Mouse (Mus musculus): ENCODE data around the gene Olfr548-ps1. TPM values are rescaled to one million over a fixed set of nuclear protein-coding genes. Genes with fewer than 3 reads are reported as not detected.

Olfr548-ps1 gene
- polyA plus RNA-seq, 1 experiment from 2014 or later = not detected

DNA sequence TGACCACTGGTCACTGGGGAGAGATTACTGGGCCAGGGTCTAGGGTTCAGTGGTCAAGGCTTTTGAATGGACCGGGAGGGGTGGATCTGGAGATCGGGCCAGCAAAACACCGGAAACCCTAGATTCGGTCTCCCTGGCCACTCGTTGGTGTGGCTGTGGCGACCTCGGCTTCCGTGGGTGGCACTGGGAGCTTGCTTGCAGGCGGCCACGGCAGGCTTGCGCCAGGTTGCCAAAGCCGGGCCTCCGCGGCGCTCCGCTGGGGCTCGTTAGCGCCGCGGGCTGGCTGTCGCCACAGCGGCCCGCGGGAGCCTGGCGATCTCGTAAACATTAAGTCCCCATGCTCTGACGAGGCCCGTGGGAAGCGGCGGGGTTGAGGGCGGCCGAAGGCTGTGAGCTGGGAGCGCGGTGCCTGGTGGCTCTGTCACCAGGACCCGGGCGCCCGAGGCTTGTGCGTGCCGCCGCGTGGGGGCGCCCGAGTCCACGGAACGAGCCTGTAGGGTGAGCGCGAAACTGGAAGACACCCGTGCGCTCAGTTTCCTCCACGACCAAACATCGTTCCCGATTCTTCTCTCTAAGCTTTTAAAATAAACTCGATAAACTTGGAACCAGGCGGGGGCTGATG lies 27.8 kb upstream of the Olfr548-ps1 start:
- peak overlapping the region; percentile 35; the same call in 1 of the 2 replicates for H3K9ac ChIP-seq (ENCODE audit: low read depth, low read length)
- peak; percentile 78 for ATAC-seq (ENCODE audit: low read depth)
- H3K27ac ChIP-seq (ENCODE audit: low read length) = no peak overlapping the region
- H3K4me3 ChIP-seq (ENCODE audit: low read depth, low read length) = peak overlapping the region; percentile 51
- H3K36me3 ChIP-seq (ENCODE audit: control insufficient read depth, insufficient read depth) = no peaks in the 10 kb centered on the region
- H3K9me3 ChIP-seq (replicated peaks; ENCODE audit: control insufficient read depth, low read length) = no peaks in the 10 kb centered on the region
- H3K27me3 ChIP-seq (ENCODE audit: control insufficient read depth, insufficient read depth, low read depth, low read length) = no peaks in the 10 kb centered on the region; the same call in 1 of the 2 replicates
- under 1% methylated on average over 54 of the region's 54 CpGs for WGBS (ENCODE audit: insufficient replicate concordance)
- H3K4me2 ChIP-seq (ENCODE audit: low read depth, low read length) = peak overlapping the region; percentile 74
- no peaks in the 10 kb centered on the region for H3K4me1 ChIP-seq (ENCODE audit: control insufficient read depth, low read depth, low read length)

DNA sequence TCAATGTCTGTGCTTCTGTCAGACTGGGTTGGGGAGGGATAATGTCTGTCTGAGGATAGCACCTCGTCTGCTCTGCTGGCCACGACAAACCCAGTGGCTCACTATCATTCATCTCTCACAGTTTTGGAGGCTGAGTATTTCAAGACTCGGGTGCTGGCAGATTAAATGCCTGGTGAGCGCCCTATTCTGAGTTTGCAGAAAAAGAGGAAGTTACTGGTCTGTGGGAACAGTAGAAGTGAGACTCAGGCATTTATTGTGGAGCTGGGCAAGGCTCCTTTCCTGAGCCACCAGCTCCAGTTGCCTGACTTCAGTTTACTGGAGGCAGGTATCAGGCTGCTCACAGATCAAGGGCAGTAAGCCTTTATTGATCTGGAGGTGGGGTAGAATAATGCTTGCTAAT lies 26.6 kb upstream of the Olfr548-ps1 start:
- Histone ChIP-seq H3K27me3 (ENCODE audit: control insufficient read depth, insufficient read depth, low read depth, low read length) (no peaks in the 10 kb centered on the region; the same call in 1 of the 2 replicates), H3K4me1 (ENCODE audit: control insufficient read depth, low read depth, low read length) (no peaks in the 10 kb centered on the region), H3K36me3 (ENCODE audit: control insufficient read depth, insufficient read depth) (no peaks in the 10 kb centered on the region), H3K9ac (ENCODE audit: low read depth, low read length) (no peak overlapping the region), H3K4me2 (ENCODE audit: low read depth, low read length) (no peak overlapping the region), H3K4me3 (ENCODE audit: low read depth, low read length) (no peak overlapping the region), H3K27ac (ENCODE audit: low read length) (no peak overlapping the region), H3K9me3 (replicated peaks; ENCODE audit: control insufficient read depth, low read length) (no peaks in the 10 kb centered on the region)
- 11% methylated on average over 4 of the region's 4 CpGs for WGBS (ENCODE audit: insufficient replicate concordance)
- no peak for ATAC-seq (ENCODE audit: low read depth)

DNA sequence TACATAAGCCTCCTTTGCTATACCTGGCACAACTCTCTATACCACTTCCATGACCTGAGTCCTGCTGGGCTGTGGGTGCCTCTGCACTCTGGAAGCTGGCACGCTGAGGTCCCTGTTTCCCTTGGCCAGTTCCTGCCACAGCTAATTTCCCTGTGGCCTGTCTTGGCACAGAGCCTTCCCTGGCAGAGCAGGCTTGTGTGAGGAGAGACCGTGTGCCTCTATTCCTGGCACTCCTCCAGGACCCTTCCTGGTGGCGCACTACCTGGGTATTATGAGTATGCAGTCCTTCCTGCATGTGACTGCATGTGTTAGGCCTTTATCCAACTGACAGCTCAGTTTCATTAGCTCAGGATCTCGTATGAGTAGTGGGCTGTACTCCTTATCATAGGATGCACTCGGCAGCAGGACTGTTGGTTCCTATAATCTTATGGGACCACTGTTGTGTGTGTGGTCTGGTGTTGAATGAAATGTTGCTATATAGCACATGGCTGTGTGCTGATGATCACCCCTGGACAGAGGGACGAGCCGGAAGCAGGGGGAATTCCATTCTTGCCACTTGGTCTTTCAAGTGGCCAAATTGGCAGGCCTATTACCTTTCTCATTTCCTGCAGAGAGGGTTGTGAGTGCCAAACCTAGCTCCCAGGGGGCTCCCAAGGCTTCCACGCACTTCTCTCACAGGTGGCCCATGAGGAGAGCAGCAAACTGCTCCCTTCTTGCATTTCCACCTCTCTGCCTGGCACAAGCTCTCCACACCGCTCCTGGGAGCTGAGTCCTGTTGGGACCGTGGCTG lies 24.2 kb upstream of the Olfr548-ps1 start:
- H3K36me3 ChIP-seq (ENCODE audit: control insufficient read depth, insufficient read depth) = no peaks in the 10 kb centered on the region
- no peak overlapping the region for H3K9ac ChIP-seq (ENCODE audit: low read depth, low read length)
- WGBS (ENCODE audit: insufficient replicate concordance) = 44% methylated on average over 10 of the region's 10 CpGs
- H3K9me3 ChIP-seq (replicated peaks; ENCODE audit: control insufficient read depth, low read length) = no peaks in the 10 kb centered on the region
- H3K27ac ChIP-seq (ENCODE audit: low read length) = no peak overlapping the region
- H3K27me3 ChIP-seq (ENCODE audit: control insufficient read depth, insufficient read depth, low read depth, low read length) = no peaks in the 10 kb centered on the region; the same call in 1 of the 2 replicates
- no peak for ATAC-seq (ENCODE audit: low read depth)
- H3K4me3 ChIP-seq (ENCODE audit: low read depth, low read length) = no peak overlapping the region
- no peaks in the 10 kb centered on the region for H3K4me1 ChIP-seq (ENCODE audit: control insufficient read depth, low read depth, low read length)
- H3K4me2 ChIP-seq (ENCODE audit: low read depth, low read length) = no peak overlapping the region

DNA sequence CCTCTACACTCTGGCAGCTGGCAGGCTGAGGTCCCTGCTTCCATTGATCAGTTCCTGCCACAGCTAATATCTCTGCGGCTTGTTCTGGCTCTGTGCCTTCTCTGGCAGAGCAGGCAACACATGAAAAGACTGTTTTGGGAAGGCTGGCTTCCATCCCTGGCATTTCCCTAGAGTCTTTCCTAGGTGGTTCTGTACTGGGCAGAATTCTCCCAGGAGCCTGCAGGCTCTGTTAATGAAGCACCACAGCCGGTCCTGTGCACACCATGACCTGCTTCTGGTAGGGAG lies 23.7 kb upstream of the Olfr548-ps1 start:
- 60% methylated on average over 2 of the region's 2 CpGs for WGBS (ENCODE audit: insufficient replicate concordance)
- Histone ChIP-seq H3K4me1 (ENCODE audit: control insufficient read depth, low read depth, low read length) (no peaks in the 10 kb centered on the region), H3K9me3 (replicated peaks; ENCODE audit: control insufficient read depth, low read length) (no peaks in the 10 kb centered on the region), H3K27ac (ENCODE audit: low read length) (no peak overlapping the region), H3K36me3 (ENCODE audit: control insufficient read depth, insufficient read depth) (no peaks in the 10 kb centered on the region), H3K4me2 (ENCODE audit: low read depth, low read length) (no peak overlapping the region), H3K27me3 (ENCODE audit: control insufficient read depth, insufficient read depth, low read depth, low read length) (no peaks in the 10 kb centered on the region; the same call in 1 of the 2 replicates), H3K9ac (ENCODE audit: low read depth, low read length) (no peak overlapping the region), H3K4me3 (ENCODE audit: low read depth, low read length) (no peak overlapping the region)
- no peak for ATAC-seq (ENCODE audit: low read depth)

DNA sequence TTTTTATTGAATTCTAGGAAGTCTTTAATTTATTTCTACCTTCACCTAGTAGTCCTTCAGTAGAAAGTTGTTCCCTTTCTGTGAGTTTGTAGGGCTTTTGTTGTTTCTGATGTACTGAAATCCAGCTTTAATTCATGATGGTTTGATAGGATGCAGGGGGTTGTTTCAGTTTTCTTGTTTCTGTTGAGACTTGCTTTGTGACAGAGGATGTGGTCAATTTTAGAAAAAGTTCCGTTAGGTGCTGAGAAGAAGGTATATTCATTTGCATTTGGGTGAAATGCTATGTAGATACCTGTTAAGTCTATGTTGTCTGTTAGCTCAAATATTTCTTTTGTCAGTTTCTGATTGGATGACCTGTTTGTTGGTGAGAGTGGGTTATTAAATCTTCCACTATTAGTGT lies 11.6 kb upstream of the Olfr548-ps1 start:
- Histone ChIP-seq H3K9me3 (replicated peaks; ENCODE audit: control insufficient read depth, low read length) (no peaks in the 10 kb centered on the region), H3K36me3 (ENCODE audit: control insufficient read depth, insufficient read depth) (no peaks in the 10 kb centered on the region), H3K9ac (ENCODE audit: low read depth, low read length) (no peak overlapping the region), H3K4me2 (ENCODE audit: low read depth, low read length) (no peak overlapping the region), H3K27ac (ENCODE audit: low read length) (no peak overlapping the region), H3K4me1 (ENCODE audit: control insufficient read depth, low read depth, low read length) (no peaks in the 10 kb centered on the region), H3K27me3 (ENCODE audit: control insufficient read depth, insufficient read depth, low read depth, low read length) (no peaks in the 10 kb centered on the region), H3K4me3 (ENCODE audit: low read depth, low read length) (no peak overlapping the region)
- 45% methylated on average over 1 of the region's 1 CpGs for WGBS (ENCODE audit: insufficient replicate concordance)
- no peak for ATAC-seq (ENCODE audit: low read depth)

DNA sequence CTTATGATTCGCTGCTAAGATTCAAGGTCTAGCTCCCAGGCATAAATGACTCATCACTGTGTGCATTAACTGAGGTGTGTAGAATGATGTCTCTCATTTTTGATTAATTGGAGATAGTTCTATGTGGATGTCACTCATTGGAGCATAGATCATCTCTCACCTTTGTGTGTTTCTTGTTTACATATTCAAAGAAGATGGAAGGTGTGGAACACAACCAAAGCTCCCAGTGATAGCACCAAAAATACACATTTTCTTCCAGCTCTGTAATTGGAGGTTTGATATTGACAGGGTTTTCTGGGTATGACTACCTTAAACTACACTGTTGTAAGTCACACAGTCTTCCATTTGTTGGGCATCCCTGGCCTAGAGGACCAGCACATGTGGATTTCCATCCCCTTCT lies 6.2 kb upstream of the Olfr548-ps1 start, which contains the start of gene Olfr547:
Olfr547 (plus strand) TSS at position 301 of the 400 bp plus-strand sequence.
- H3K9ac ChIP-seq (ENCODE audit: low read depth, low read length) = no peak within 1 kb of the TSS
- no peak within 1 kb of the TSS for H3K27ac ChIP-seq (ENCODE audit: low read length)
- no peak for ATAC-seq (ENCODE audit: low read depth)
- no peaks in the 10 kb centered on the region for H3K36me3 ChIP-seq (ENCODE audit: control insufficient read depth, insufficient read depth)
- no peak within 1 kb of the TSS for H3K4me3 ChIP-seq (ENCODE audit: low read depth, low read length)
- no peaks in the 10 kb centered on the region for H3K9me3 ChIP-seq (replicated peaks; ENCODE audit: control insufficient read depth, low read length)
- 50% methylated on average over 1 of the region's 1 CpGs for WGBS (ENCODE audit: insufficient replicate concordance)
- no peak within 1 kb of the TSS for H3K4me2 ChIP-seq (ENCODE audit: low read depth, low read length)
- H3K4me1 ChIP-seq (ENCODE audit: control insufficient read depth, low read depth, low read length) = no peaks in the 10 kb centered on the region
- H3K27me3 ChIP-seq (ENCODE audit: control insufficient read depth, insufficient read depth, low read depth, low read length) = no peaks in the 10 kb centered on the region

DNA sequence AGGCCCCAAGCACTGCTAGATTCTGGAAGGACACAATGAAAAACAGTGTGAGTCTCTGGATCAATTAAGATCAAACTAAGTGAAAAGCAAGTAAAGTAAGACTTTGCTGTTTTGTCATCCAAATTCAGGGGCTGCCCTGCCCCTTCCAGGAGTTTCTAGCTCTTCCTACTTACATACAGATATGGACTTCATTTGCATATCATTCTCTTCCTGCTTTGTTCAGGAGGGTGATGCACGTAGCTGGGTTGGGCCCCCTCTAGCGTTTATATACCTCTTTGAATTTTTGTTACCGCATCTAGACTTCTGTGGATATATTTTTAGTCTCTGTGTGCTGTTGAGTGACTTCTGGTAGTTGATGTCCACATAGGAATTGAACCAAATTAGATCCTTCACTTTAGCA lies 555 bp downstream of the Olfr548-ps1 start:
- Histone ChIP-seq H3K4me1 (ENCODE audit: control insufficient read depth, low read depth, low read length) (no peaks in the 10 kb centered on the region), H3K9me3 (replicated peaks; ENCODE audit: control insufficient read depth, low read length) (no peaks in the 10 kb centered on the region), H3K4me2 (ENCODE audit: low read depth, low read length) (no peak overlapping the region), H3K4me3 (ENCODE audit: low read depth, low read length) (no peak overlapping the region), H3K27ac (ENCODE audit: low read length) (no peak overlapping the region), H3K36me3 (ENCODE audit: control insufficient read depth, insufficient read depth) (no peaks in the 10 kb centered on the region), H3K9ac (ENCODE audit: low read depth, low read length) (no peak overlapping the region), H3K27me3 (ENCODE audit: control insufficient read depth, insufficient read depth, low read depth, low read length) (no peaks in the 10 kb centered on the region)
- ATAC-seq (ENCODE audit: low read depth) = no peak
- WGBS (ENCODE audit: insufficient replicate concordance) = 28% methylated on average over 3 of the region's 3 CpGs

DNA sequence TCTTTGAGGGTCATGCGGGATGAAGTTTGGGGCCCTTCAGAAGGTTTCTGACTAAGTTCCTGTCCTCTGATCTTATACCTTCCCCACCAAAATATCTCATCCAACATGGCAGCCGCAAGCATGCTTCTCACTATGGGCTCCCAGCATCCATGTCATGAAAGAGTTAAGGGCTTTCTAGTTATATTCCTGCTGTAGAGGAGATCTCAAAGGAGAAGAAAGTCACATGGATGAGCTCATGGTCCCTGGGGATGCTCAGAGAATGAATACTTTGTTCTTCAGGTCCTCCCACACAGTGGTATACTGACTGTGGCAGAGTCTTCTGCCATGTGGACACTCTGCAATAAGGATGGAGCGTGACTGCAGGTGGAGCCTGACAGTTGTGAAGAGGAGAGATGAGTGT lies 8.9 kb downstream of the Olfr548-ps1 start, which contains the start of gene Olfr549:
Olfr549 (plus strand) TSS at position 301 of the 400 bp plus-strand sequence.
- Histone ChIP-seq H3K9me3 (replicated peaks; ENCODE audit: control insufficient read depth, low read length) (no peaks in the 10 kb centered on the region), H3K27ac (ENCODE audit: low read length) (no peak within 1 kb of the TSS), H3K4me1 (ENCODE audit: control insufficient read depth, low read depth, low read length) (no peaks in the 10 kb centered on the region), H3K4me3 (ENCODE audit: low read depth, low read length) (no peak within 1 kb of the TSS), H3K9ac (ENCODE audit: low read depth, low read length) (no peak within 1 kb of the TSS), H3K27me3 (ENCODE audit: control insufficient read depth, insufficient read depth, low read depth, low read length) (no peaks in the 10 kb centered on the region), H3K36me3 (ENCODE audit: control insufficient read depth, insufficient read depth) (no peaks in the 10 kb centered on the region), H3K4me2 (ENCODE audit: low read depth, low read length) (no peak within 1 kb of the TSS)
- WGBS (ENCODE audit: insufficient replicate concordance) = 74% methylated on average over 3 of the region's 3 CpGs
- no peak for ATAC-seq (ENCODE audit: low read depth)

DNA sequence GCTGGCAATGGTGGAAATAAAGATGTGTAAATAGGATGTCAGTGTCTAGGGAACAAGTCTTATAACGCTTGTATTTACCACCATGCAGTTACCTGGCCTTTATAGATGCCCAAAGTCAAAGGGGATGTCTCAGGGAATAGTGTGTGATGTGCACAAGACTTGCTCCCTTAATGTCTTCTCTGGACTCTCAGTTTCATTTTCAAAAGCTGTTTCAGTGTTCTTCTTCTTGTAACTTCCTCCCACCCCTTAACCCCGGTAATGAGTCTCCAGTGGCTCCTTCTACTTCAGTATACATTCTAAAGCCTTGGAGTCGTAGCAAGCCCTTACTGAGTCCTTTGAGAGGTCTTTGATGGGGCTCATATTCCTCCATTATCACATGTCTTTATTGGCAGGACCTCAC lies 12.6 kb downstream of the Olfr548-ps1 start:
- no peak for ATAC-seq (ENCODE audit: low read depth)
- no peaks in the 10 kb centered on the region for H3K36me3 ChIP-seq (ENCODE audit: control insufficient read depth, insufficient read depth)

More for the DNA sequence above, 12.6 kb downstream of the Olfr548-ps1 start:
- H3K4me2 ChIP-seq (ENCODE audit: low read depth, low read length) = no peak overlapping the region
- no peak overlapping the region for H3K4me3 ChIP-seq (ENCODE audit: low read depth, low read length)
- no peak overlapping the region for H3K27ac ChIP-seq (ENCODE audit: low read length)
- WGBS (ENCODE audit: insufficient replicate concordance) = 50% methylated on average over 3 of the region's 3 CpGs
- H3K9ac ChIP-seq (ENCODE audit: low read depth, low read length) = no peak overlapping the region
- no peaks in the 10 kb centered on the region for H3K4me1 ChIP-seq (ENCODE audit: control insufficient read depth, low read depth, low read length)
- no peaks in the 10 kb centered on the region for H3K9me3 ChIP-seq (replicated peaks; ENCODE audit: control insufficient read depth, low read length)
- H3K27me3 ChIP-seq (ENCODE audit: control insufficient read depth, insufficient read depth, low read depth, low read length) = no peaks in the 10 kb centered on the region
